ENCODE assay signal across 9 mouse cellular contexts in genomic region chr17:68158172-68158651, GRCm38 (mm10).
DNase-seq lines count a peak whose midpoint lies in the region; ATAC-seq and TF ChIP-seq lines count a peak whose summit lies in the region.
"Had no signal": no experiment of that assay in that cellular context is flagged by ENCODE, and none has a peak within 500 bp of the region (broad histone marks: within the 10 kb centered on the region; RNA-seq: fewer than 3 reads in every experiment).

No protein-coding gene starts in this region.

- peak; percentile 66; the same call in 1 of the 2 replicates for ATAC-seq in intestine, embryonic 14.5 days (replicated peaks; ENCODE audit: low FRiP score, low TSS enrichment, low read depth)
- no peak for ATAC-seq in intestine, postnatal 0 days
- ATAC-seq in embryonic facial prominence, embryonic 15.5 days (ENCODE audit: insufficient number of reproducible peaks, low FRiP score, low TSS enrichment, low read depth) = peak; percentile 92
- 0 out of 2 replicates have a peak, but pooled peaks have one; percentile 56 for ATAC-seq in midbrain, embryonic 13.5 days
- no peak for ATAC-seq in erythroid progenitor cell, adult 5-6 weeks (replicated peaks; ENCODE audit: low FRiP score, poor library complexity, severe bottlenecking)

- no peaks in the 10 kb centered on the region for H3K27me3 ChIP-seq in intestine, embryonic 14.5 days (replicated peaks; ENCODE audit: control insufficient read depth, insufficient read depth, low read length)
- H3K27me3 ChIP-seq in intestine, postnatal 0 days (replicated peaks; ENCODE audit: control insufficient read depth, insufficient read depth, low read length) = no peaks in the 10 kb centered on the region
- H3K27me3 ChIP-seq in embryonic facial prominence, embryonic 15.5 days = no peaks in the 10 kb centered on the region
- H3K27me3 ChIP-seq in midbrain, embryonic 13.5 days = no peaks in the 10 kb centered on the region
- H3K27me3 ChIP-seq: neural tube, embryonic 12.5 days had no signal

- H3K9me3 ChIP-seq in intestine, embryonic 14.5 days (ENCODE audit: control insufficient read depth, low read length) = no peaks in the 10 kb centered on the region
- no peaks in the 10 kb centered on the region for H3K9me3 ChIP-seq in intestine, postnatal 0 days (ENCODE audit: control insufficient read depth)
- H3K9me3 ChIP-seq in embryonic facial prominence, embryonic 15.5 days (replicated peaks) = no peaks in the 10 kb centered on the region
- no peaks in the 10 kb centered on the region for H3K9me3 ChIP-seq in midbrain, embryonic 13.5 days
- H3K9me3 ChIP-seq: neural tube, embryonic 12.5 days had no signal

- no peak for TF ChIP-seq CTCF in intestine, postnatal 0 days (IDR thresholded peaks at IDR 0.05; ENCODE audit: low read depth)

- WGBS in intestine, embryonic 14.5 days = 46% methylated on average over 13 of the region's 13 CpGs
- WGBS in intestine, postnatal 0 days = 52% methylated on average over 13 of the region's 13 CpGs
- WGBS in embryonic facial prominence, embryonic 15.5 days = 28% methylated on average over 13 of the region's 13 CpGs
- WGBS in midbrain, embryonic 13.5 days = 15% methylated on average over 13 of the region's 13 CpGs

- H3K4me2 ChIP-seq in intestine, embryonic 14.5 days (ENCODE audit: low read length) = no peak overlapping the region
- no peak overlapping the region for H3K4me2 ChIP-seq in intestine, postnatal 0 days (replicated peaks; ENCODE audit: low read depth)
- peak overlapping the region; percentile 11; the same call in 1 of the 2 replicates for H3K4me2 ChIP-seq in embryonic facial prominence, embryonic 15.5 days (replicated peaks)
- peak overlapping the region; percentile 23; the same call in 1 of the 2 replicates for H3K4me2 ChIP-seq in midbrain, embryonic 13.5 days (replicated peaks)
- H3K4me2 ChIP-seq: neural tube, embryonic 12.5 days had no signal

- no peak overlapping the region for H3K9ac ChIP-seq in intestine, embryonic 14.5 days (ENCODE audit: low read length)
- H3K9ac ChIP-seq in intestine, postnatal 0 days (ENCODE audit: low read depth, low read length) = no peak overlapping the region
- H3K9ac ChIP-seq in embryonic facial prominence, embryonic 15.5 days = no peak overlapping the region
- no peak overlapping the region for H3K9ac ChIP-seq in midbrain, embryonic 13.5 days (replicated peaks)
- H3K9ac ChIP-seq: neural tube, embryonic 12.5 days had no signal

- H3K4me3 ChIP-seq in intestine, embryonic 14.5 days (ENCODE audit: low read depth, low read length) = no peak overlapping the region
- H3K4me3 ChIP-seq in intestine, postnatal 0 days (ENCODE audit: low read depth, low read length) = no peak overlapping the region
- H3K4me3 ChIP-seq in embryonic facial prominence, embryonic 15.5 days (replicated peaks) = no peak overlapping the region
- no peak overlapping the region for H3K4me3 ChIP-seq in midbrain, embryonic 13.5 days (replicated peaks)
- H3K4me3 ChIP-seq: neural tube, embryonic 12.5 days had no signal

- peaks cover 7% of the 10 kb centered on the region for H3K4me1 ChIP-seq in intestine, embryonic 14.5 days (replicated peaks; ENCODE audit: control insufficient read depth, insufficient read depth, low read length)
- no peaks in the 10 kb centered on the region; the same call in 1 of the 2 replicates for H3K4me1 ChIP-seq in intestine, postnatal 0 days (replicated peaks; ENCODE audit: control insufficient read depth, insufficient read depth, low read length)
- H3K4me1 ChIP-seq in embryonic facial prominence, embryonic 15.5 days = peaks cover 26% of the 10 kb centered on the region
- H3K4me1 ChIP-seq in midbrain, embryonic 13.5 days (replicated peaks) = peaks cover 4% of the 10 kb centered on the region; the same call in 1 of the 2 replicates
- H3K4me1 ChIP-seq: neural tube, embryonic 12.5 days had no signal

- no peaks in the 10 kb centered on the region for H3K36me3 ChIP-seq in intestine, embryonic 14.5 days (ENCODE audit: control insufficient read depth, insufficient read depth, low read length)
- no peaks in the 10 kb centered on the region for H3K36me3 ChIP-seq in intestine, postnatal 0 days (ENCODE audit: control insufficient read depth, insufficient read depth)
- H3K36me3 ChIP-seq in embryonic facial prominence, embryonic 15.5 days = no peaks in the 10 kb centered on the region
- no peaks in the 10 kb centered on the region for H3K36me3 ChIP-seq in midbrain, embryonic 13.5 days
- H3K36me3 ChIP-seq: neural tube, embryonic 12.5 days had no signal

- peak; percentile 56 for DNase-seq in intestine, embryonic 14.5 days (ENCODE audit: low spot score)
- DNase-seq in heart, postnatal 4 days = peak; percentile 31
- no peak for DNase-seq in spleen, adult 12 weeks (ENCODE audit: low spot score)
- no peak for DNase-seq in adrenal gland, postnatal 36 days

- H3K27ac ChIP-seq in intestine, embryonic 14.5 days (ENCODE audit: low read depth) = peak overlapping the region; percentile 74
- no peak overlapping the region for H3K27ac ChIP-seq in intestine, postnatal 0 days (ENCODE audit: low read depth, low read length)
- H3K27ac ChIP-seq in embryonic facial prominence, embryonic 15.5 days (replicated peaks) = peak overlapping the region; percentile 92
- no peak overlapping the region for H3K27ac ChIP-seq in midbrain, embryonic 13.5 days
- H3K27ac ChIP-seq: neural tube, embryonic 12.5 days had no signal

Comparison
In these comparisons a context has a peak if more than half of its experiments do, and no peak if none do; other contexts are left out.
1. ATAC-seq: peak in intestine, embryonic 14.5 days (single experiment), embryonic facial prominence, embryonic 15.5 days (single experiment) and midbrain, embryonic 13.5 days (single experiment); none in intestine, postnatal 0 days (single experiment) and erythroid progenitor cell, adult 5-6 weeks (single experiment).
2. H3K27ac ChIP-seq: peak in intestine, embryonic 14.5 days (single experiment) and embryonic facial prominence, embryonic 15.5 days (single experiment); none in intestine, postnatal 0 days (single experiment) and midbrain, embryonic 13.5 days (single experiment).
3. DNase-seq: peak in intestine, embryonic 14.5 days (single experiment) and heart, postnatal 4 days (single experiment); none in spleen, adult 12 weeks (single experiment) and adrenal gland, postnatal 36 days (0 of 2).
4. H3K4me2 ChIP-seq: peak in embryonic facial prominence, embryonic 15.5 days (single experiment) and midbrain, embryonic 13.5 days (single experiment); none in intestine, embryonic 14.5 days (single experiment) and intestine, postnatal 0 days (single experiment).